Mouse (Mus musculus) urinary bladder, postnatal 25 days (tissue): ENCODE measurements around the gene Timm13.

Source experiments
- DNase-seq: peaks from one replicate; pipeline ENCODE4 v3.0.0; 2022; ENCODE audit warnings: low spot score

Timm13 gene

GRCm38 (mm10) chr10:80904004-80904693 lies 3.4 kb upstream of the Timm13 start:
- no peak for DNase-seq

GRCm38 (mm10) chr10:80903282-80903681 lies 2.5 kb upstream of the Timm13 start:
- no peak for DNase-seq

- DNase-seq, result no peak
These were observed 1.6 kb upstream of the Timm13 start for GRCm38 (mm10) chr10:80902273-80902940.

DNA sequence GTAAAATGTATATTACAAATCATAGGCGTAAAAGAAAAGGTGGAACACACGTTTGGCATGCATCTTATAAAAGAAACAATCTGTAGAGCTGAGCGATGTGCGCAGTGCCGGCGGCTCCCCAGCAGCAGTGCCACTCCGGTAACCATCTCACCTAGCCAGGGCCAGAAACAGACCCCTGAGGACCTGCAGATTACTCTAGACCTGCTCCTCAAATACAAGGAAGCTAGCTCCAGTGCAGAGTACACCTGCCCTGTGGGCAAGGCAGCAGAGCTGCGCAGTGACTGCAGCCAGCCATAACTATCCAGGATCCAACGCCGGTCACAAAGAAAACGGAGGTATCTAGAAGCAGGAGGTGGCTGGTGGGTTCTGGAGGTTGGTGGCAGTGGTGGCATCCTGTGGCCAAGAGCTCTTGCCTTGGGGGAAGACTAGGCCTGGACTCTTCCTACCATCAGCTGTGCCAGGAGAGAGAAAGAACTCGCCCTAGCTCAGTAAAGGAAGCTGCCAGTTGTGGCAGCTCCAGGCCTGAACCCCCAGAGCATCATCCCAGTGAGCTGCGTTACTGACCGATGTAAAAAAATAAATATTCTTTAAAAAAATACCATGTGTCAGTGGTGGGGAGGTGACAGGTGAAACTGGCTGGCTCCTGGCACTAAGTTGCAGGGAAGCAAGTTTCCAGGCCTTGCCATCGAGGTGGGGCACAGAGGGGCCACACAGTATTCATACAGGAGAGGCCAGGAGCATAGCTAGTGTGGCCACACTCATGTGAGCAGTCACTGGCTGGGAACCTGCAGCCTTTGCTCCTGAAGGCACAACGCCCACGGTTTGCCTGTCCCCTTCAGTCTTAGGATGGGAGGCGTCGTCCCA lies 872 bp upstream of the Timm13 start:
- DNase-seq, result no peak

- no peak for DNase-seq
These were observed 1.0 kb downstream of the Timm13 start for GRCm38 (mm10) chr10:80899591-80900317.

- DNase-seq, result no peak
These were observed 1.7 kb downstream of the Timm13 start for GRCm38 (mm10) chr10:80899074-80899473.

GRCm38 (mm10) chr10:80897861-80898510 lies 2.8 kb downstream of the Timm13 start:
- no peak for DNase-seq

DNA sequence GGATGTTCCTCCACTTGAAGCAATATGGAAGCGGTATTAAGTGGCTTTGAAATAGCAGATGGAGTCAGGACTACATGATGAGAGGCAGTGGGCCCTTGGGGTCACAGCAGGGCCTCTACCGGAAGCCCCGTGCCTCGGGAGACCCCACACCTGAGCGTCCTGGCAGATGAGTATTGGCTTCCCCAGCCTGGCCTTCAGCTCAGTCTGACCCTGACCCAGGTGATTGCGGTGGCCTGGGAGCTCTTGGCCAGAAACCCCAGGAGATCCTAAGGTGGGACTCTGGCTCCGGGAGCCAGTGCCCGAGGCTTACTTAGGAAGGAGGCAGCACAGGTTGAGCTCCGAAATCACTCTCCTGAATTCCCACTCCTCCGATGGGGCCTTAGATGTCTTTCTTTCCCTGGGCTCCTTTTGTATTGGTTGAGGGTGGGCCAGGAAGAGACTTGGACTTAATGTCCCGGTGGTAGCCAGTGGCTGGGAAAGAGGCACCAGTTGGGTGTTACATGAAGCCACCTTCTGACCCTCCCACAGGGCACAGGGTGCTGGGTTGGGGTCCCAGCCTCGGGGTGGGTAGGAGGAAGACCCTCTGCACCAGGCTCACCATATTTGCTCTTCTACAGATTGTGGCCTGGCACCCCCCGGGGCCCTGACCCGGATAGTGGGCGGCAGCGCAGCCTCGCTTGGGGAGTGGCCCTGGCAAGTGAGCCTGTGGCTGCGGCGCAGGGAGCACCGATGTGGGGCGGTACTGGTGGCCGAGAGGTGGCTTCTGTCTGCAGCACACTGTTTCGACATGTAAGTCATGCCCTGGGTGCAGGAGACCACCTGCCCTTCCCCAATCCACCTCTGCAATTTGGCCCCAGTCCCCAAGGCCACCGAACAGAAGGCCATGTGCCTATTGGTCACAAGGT lies 3.9 kb downstream of the Timm13 start:
- no peak for DNase-seq

- DNase-seq, result no peak
These were observed 5.1 kb downstream of the Timm13 start for GRCm38 (mm10) chr10:80895697-80896096.

DNA sequence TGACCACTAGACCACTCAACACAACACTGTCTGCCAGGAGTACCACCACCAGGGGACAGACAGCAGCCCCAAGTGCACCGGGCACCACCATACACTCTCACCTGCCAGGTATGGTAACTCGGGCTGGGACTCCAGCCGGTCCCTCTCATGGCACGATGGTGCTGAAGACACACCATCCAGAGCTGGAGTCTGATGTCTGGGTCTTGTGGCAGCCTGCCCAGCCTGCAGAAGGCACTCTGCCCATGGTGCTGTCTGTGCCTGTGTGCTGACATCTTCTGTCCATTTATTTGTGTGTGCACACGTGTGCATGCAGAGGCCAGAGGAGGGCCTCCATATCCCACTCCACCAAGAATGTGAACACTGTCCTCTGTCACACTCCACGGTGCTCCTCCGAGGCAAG lies 5.7 kb downstream of the Timm13 start:
- DNase-seq, result no peak

GRCm38 (mm10) chr10:80887181-80887580 lies 13.6 kb downstream of the Timm13 start:
- DNase-seq, result no peak

- DNase-seq, result peak; percentile 67
These were observed 19.5 kb downstream of the Timm13 start for GRCm38 (mm10) chr10:80881301-80881700.

DNA sequence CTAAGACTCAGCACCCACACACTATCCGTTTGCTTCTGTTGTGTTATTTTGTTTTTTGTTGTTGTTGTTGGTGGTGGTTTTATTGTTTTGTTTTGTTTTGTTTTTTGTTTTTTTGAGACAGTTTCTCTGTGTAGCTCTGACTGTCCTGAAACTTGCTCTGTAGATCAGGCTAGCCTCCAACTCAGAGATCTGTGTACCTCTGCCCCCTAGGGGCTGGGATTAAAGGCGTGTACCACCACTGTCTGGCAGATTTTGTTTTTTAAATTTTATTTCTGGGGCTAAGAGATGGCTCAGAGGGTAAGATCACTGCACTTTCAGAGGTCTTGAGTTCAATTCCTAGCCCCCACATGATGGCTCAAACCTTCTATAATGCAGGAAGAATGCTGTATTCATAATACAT lies 19.9 kb downstream of the Timm13 start:
- DNase-seq, result no peak

- peak; percentile 62 for DNase-seq
These were observed 20.6 kb downstream of the Timm13 start for GRCm38 (mm10) chr10:80880131-80880641.

GRCm38 (mm10) chr10:80876594-80876993 lies 24.2 kb downstream of the Timm13 start:
- DNase-seq, result no peak

GRCm38 (mm10) chr10:80876028-80876427 lies 24.7 kb downstream of the Timm13 start:
- peak; percentile 38 for DNase-seq

- no peak for DNase-seq
These were observed 26.7 kb downstream of the Timm13 start for GRCm38 (mm10) chr10:80874035-80874434.

DNA sequence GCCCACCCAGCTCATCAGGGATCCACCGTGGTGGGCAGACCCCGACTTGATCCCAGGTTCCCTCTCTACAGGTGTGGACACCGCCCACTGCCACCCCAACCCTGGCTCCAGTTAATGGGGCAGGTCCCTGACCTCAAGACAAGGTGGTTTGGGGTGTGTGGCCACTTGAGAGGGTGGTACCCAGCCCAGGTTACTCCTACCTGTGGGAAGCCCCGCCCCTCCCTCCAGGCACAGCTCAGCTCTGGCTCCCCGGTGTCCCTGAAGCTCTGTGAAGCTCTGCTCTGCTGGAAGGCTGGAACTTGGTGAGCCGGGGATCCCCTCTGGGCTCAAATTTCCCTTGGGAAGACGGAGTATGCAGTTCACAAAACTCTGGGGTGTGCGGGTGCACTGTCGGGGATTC lies 29.2 kb downstream of the Timm13 start, which contains the start of gene Tmprss9:
TSS of gene Tmprss9 (plus strand) at position 268 of the 400 bp plus-strand sequence.
- no peak for DNase-seq

GRCm38 (mm10) chr10:80870993-80871392 lies 29.8 kb downstream of the Timm13 start:
- no peak for DNase-seq

- no peak for DNase-seq
These were observed 36.3 kb downstream of the Timm13 start for GRCm38 (mm10) chr10:80864446-80864845.
